Mouse (Mus musculus) CD8-positive naive resting alpha-beta T cell, adult 2 months (primary cell): ENCODE measurements at regions not wholly inside any gene's neighbourhood (a gene's known extent, or its start where the extent isn't known, plus 50 kb on each side); places are given as distances from the start of the nearest gene placed in this dataset.

Source experiments
- DNase-seq, 2 experiments: peaks; one replicate each; pipeline ENCODE4 v3.0.0; 2022; ENCODE audit warnings: low read depth in 2 of 2, low spot score in 2 of 2

GRCm38 (mm10) chr1:51697265-51698192 lies 218.3 kb downstream of the Myo1b start:
- no peak for DNase-seq

- no peak for DNase-seq
These were observed 218.2 kb upstream of the Nabp1 start for GRCm38 (mm10) chr1:51696471-51696870.

DNA sequence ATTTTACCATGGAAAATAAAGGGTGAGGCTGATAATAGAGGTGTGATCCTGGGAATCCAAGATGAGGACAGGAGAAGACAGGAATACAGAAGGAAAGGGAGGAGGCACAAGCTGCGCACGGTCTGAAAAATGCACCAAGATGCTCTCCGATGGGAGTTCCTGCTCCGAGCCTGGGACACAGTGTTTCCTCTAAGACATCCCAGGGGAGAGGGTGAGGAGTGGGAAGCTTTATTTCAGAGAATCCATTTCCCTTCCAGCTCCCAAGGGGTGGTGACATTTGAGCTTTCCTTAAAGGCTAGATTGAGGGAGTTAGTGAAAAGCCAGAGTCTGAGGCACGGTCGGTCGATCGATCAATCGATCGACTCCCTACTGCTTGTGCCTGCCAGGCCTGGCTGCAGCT lies 212.7 kb upstream of the Nabp1 start:
- no peak for DNase-seq

DNA sequence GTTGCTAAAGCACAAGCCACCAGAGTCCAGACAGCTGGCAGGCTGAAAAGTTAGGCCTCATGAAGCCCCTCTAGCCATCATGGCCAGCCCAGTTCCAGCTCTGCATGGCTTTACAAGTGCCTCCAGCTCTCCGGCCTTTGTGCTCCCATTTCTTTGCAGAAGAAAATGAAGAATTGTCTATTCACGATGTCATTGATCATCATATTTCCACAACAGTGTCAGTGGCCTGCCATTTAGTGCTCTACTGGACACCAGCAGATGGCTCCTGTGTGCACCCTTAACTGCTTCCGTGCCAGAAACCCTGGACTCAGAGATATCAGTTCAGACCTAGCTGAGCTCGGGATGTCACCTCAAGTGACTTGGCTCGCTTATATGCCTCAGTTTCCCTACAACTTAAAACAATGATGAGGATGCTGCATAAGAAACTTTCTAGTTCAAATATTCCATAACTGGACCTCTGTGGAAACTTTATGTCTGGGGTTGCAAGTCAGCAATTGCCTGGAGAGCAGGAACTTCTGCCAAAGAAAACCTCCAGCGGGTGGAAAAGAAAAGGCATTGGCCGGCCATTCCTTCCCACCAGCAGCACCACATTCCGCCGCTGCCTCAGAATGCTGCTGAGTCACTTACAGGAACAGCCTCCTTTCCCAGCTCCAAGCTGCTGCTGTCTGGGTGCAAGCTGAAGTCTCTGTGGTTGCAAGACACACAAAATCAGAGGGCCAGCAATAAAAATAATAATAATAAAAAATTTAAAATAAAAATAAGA lies 211.4 kb upstream of the Nabp1 start:
- DNase-seq: no peak

DNA sequence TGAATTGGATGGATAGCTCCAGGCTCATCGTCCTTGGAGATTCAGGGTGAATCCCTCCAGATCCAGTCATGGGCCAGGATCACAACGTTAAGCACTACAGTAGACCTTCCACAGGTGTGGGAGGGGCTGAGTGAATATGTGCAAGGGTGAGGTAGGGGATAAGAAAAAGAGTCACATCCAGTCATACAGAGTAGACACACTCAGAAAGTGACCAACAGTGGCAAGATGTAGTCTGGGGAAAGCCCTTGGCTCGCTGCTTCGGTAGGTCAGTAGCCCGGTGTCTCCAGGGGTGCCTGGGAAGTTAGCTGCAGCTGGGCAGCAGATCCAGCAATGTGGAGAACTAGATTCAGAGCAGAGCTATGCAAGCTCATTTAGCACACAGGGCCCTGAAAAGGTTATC lies 210.7 kb upstream of the Nabp1 start:
- DNase-seq: no peak

DNA sequence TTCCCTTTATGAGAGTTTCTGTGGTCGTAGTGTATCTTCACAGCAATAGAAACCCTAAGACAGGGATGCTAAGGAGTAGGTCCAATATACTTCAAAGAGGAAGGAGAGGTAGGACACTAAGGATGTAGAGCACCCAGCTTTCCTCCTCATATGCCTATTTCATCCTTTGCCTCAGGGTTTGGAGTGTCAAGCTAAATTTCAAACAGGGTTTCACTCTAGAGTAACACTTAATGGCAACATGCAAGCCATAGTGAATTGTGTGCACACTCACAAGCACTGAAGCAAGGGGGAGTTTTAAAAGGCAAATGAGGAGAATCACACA lies 210.0 kb upstream of the Nabp1 start:
- DNase-seq: no peak

- DNase-seq: no peak
These were observed 209.4 kb upstream of the Nabp1 start for GRCm38 (mm10) chr1:51687484-51688223.

- DNase-seq: no peak
These were observed 208.5 kb upstream of the Nabp1 start for GRCm38 (mm10) chr1:51686759-51687158.

- DNase-seq: no peak
These were observed 204.0 kb upstream of the Nabp1 start for GRCm38 (mm10) chr1:51682273-51682672.

DNA sequence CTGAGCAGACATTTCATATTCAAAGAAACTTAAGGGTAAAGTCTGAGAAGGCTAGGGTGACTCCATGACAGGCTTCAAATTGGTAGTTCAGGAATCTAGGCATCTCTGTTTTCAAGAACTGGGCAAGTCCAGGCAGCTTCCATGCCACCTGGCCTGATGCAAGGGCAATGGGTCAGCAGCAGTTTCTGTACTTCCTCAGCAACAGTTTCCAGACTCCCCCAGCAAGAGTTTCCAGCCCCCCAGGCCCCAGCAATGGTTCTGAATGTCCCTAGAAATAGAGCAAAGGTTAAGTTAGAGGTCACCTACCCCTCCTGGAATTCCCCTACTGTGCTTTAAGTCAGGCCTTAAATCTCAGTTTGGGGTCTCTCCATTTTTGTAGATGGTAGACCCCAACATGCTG lies 203.6 kb upstream of the Nabp1 start:
- DNase-seq: no peak

DNA sequence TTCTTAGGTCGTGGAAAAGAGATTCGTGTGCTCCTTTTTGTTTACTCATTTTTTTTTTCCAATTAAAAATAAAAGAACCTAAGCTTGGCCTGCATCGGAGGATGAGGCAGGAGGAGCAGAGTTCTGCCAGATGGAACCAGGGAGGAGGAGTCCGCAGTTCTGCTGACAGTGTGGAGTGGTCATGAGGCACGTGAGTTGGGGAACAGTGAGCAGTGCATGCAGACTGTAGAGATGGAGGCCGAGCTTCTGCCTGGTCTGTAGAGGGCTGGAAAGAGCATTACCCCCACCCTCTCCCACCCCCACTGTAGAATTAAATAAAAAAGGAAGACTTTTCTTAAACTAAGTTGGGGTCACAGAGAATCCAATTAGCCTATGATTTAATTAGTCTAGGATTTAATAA lies 202.5 kb upstream of the Nabp1 start:
- no peak for DNase-seq

- DNase-seq: no peak
These were observed 200.2 kb upstream of the Nabp1 start for GRCm38 (mm10) chr1:51678290-51678928.

DNA sequence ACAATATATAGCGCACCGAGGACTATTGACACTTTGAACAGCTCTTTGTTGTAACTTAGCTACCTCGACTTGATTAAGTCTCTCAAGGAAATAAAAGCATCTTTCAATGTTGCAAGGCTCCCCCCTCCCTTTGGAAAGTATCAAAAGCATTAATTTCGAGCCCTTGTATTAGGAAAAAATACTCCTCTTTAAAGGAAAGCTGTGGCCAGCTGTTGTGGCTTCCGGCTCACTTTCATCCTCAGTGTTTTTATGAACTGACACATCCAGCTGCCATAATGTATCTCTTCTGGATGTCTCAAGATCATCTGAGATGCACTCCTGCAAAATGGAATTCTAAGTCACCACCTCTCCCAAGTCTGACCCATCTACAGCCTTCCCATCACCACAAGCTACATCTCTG lies 199.6 kb upstream of the Nabp1 start:
- no peak for DNase-seq

DNA sequence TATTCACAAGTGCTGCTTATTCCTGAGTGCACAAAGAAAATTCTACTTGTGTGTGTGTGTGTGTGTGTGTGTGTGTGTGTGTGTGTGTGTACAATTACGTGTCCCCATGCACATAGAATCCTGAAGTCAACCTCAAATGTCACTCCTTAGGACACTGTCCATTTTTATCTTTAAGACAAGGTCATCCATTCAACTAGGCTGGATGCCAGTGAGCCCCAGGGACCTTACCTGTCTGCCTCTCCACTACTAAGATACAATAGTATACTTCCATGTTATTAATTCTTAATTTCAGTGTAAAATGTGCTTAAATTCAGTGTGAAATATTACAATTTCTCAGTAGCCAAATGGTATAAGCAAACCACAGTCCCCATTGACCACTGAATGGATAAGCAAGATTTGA lies 193.5 kb upstream of the Nabp1 start:
- DNase-seq: no peak

GRCm38 (mm10) chr1:51671287-51671686 lies 193.1 kb upstream of the Nabp1 start:
- no peak for DNase-seq

GRCm38 (mm10) chr1:51670009-51670408 lies 191.8 kb upstream of the Nabp1 start:
- DNase-seq: peak in 1 of 2 experiments; percentile 4

DNA sequence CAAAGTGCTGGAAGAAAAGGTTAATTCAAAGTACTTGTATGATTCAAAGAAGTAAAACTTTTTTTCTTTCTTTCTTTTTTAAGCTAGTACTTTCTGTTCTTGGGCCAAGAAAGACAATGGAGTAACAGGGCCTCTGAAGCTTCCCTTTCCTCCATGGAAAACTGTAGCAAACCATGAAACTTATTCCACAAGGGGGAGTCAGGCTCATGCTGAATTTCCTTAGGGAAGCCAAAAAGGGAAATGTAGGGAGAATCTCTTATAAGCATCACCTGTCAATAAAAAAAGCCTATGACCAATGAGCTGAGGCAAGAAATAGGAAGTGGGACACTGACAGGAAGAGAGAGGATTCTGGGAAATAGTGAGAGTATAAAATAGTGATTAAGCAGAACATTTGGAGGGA lies 190.7 kb upstream of the Nabp1 start:
- DNase-seq: no peak

DNA sequence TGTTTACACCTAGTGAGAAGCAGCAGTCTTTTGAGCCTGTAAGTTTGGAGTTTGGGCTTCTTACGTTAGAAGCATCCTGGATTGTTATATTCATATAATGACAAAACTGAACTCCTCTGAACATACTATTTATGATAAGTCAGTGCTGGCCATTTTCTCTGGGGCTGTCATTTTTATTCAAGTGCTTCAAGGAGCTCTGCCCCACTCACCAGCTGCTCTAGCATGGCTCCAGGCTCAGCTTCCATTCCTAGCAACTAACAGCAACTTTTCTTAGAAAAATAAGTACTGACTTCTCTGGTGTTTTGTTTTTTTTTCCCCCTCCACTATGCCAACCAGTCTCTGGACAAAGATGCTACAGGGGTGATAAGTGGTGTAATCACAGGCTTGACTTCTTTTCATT lies 182.3 kb upstream of the Nabp1 start:
- no peak for DNase-seq

GRCm38 (mm10) chr1:51657203-51657602 lies 179.0 kb upstream of the Nabp1 start:
- DNase-seq: no peak

- DNase-seq: no peak
These were observed 172.4 kb upstream of the Nabp1 start for GRCm38 (mm10) chr1:51650653-51650995.

GRCm38 (mm10) chr1:51649963-51650652 lies 171.9 kb upstream of the Nabp1 start:
- no peak for DNase-seq
